Mouse (Mus musculus): Measurements from ENCODE around the gene Gm20890. TPM values are rescaled to one million over a fixed set of nuclear protein-coding genes. Genes with fewer than 3 reads are reported as not detected.
"Not testable (repeated sequence)": the region's sequence is repeated elsewhere in the genome, so short reads cannot be mapped to it uniquely, and the experiment has no call there.

Gm20890 gene
- polyA plus RNA-seq (2012; rRNA removed) (not detected in 2 replicates), polyA plus RNA-seq (2014; fragmentation: Nextera tagmentation; extraction: Ambion mirVana) (not detected in 2 replicates)

GRCm38 (mm10) chrY:26776699-26777098, at the start of gene Gm20890:
Gene Gm20890, minus strand, starts transcription at chrY:26776799.
- H3K9me3 ChIP-seq (ENCODE audit: control insufficient read depth, low read length); H3K27me3 ChIP-seq (ENCODE audit: control insufficient read depth, insufficient read depth, low read length): not testable (repeated sequence)

More at GRCm38 (mm10) chrY:26776699-26777098, at the start of gene Gm20890:
- not testable (repeated sequence) for H3K36me3 ChIP-seq (ENCODE audit: control insufficient read depth, insufficient read depth, low read length); H3K27ac ChIP-seq (replicated peaks; ENCODE audit: low read depth, low read length); DNase-seq (ENCODE audit: low spot score); ATAC-seq (ENCODE audit: low FRiP score, low read depth); H3K4me2 ChIP-seq (replicated peaks; ENCODE audit: low read depth, low read length, severe bottlenecking); H3K9ac ChIP-seq (ENCODE audit: low read depth, low read length, severe bottlenecking); H3K4me3 ChIP-seq (replicated peaks; ENCODE audit: low read length); H3K4me1 ChIP-seq (ENCODE audit: control insufficient read depth, insufficient read depth, low read length)
- no CpG with 5 or more reads among the region's 5 CpGs for WGBS
